Mouse (Mus musculus) bone marrow, adult 2 months (tissue): ENCODE results near the gene Endou. TPM values are rescaled to one million over a fixed set of nuclear protein-coding genes. Genes with fewer than 3 reads are reported as not detected.

Source experiments
- H3K27ac ChIP-seq: fragments of 200-500 bp; 2 replicates; pipeline ENCODE4 v1.5.1; 2012; ENCODE audit warnings: low read depth, mild to moderate bottlenecking, control low read depth, inconsistent platforms, low read length; ENCODE audit not compliant: control insufficient read depth, poor library complexity, insufficient read depth
- H3K4me1 ChIP-seq: fragments of 200-500 bp; 2 replicates; pipeline ENCODE4 v1.6.1; 2011; ENCODE audit warnings: low read length; ENCODE audit not compliant: control insufficient read depth, insufficient read depth
- H3K4me3 ChIP-seq: fragments of 200-500 bp; replicated peaks from 2 replicates; pipeline ENCODE3; 2011; ENCODE audit warnings: mild to moderate bottlenecking, low read depth, low read length, control low read depth; ENCODE audit not compliant: control insufficient read depth
- CTCF ChIP-seq: fragments of 200-500 bp; IDR thresholded peaks from 2 replicates; pipeline ENCODE4 v1.5.1; 2011; ENCODE audit warnings: low read length, control low read depth; ENCODE audit not compliant: control insufficient read depth, insufficient read depth
- POLR2A ChIP-seq: fragments of 200-500 bp; IDR thresholded peaks from 2 replicates; pipeline ENCODE4 v1.6.1; 2011; ENCODE audit warnings: low read depth, mild to moderate bottlenecking, control low read depth, low read length, borderline replicate concordance; ENCODE audit not compliant: control insufficient read depth
- WGBS: fragments of 180-500 bp; shearing (Covaris S2); methylation state at CpG from one replicate; pipeline ENCODE4 v1.1.7; 2018; 5-methylcytosine and 5-hydroxymethylcytosine counted together
- polyA plus RNA-seq: library from polyadenylated mRNA; stranded (reverse); fragments of >200 nt; gene quantifications from 2 replicates; pipeline ENCODE4 v1.2.4, GENCODE M21; 2011; ENCODE audit warnings: low replicate concordance; ENCODE audit not compliant: missing spikeins, insufficient read depth, insufficient read length

Endou gene
- polyA plus RNA-seq, 1 experiment = 7.3 TPM

- WGBS = 76% methylated on average over 2 of the region's 2 CpGs
- Histone ChIP-seq H3K4me1 (peaks cover 9% of the 10 kb centered on the region), H3K27ac (no peak overlapping the region), H3K4me3 (no peak overlapping the region)
- TF ChIP-seq POLR2A (no peak), CTCF (peak; percentile 71)
These were observed 20.5 kb upstream of the Endou start for GRCm38 (mm10) chr15:97751676-97752075.

- peak overlapping the region; percentile 35 for H3K27ac ChIP-seq
- WGBS = 1% methylated on average over 12 of the region's 12 CpGs
- H3K4me1 ChIP-seq = peaks cover 9% of the 10 kb centered on the region
- TF ChIP-seq CTCF (no peak), POLR2A (no peak)
- no peak overlapping the region for H3K4me3 ChIP-seq
These were observed 19.6 kb upstream of the Endou start for GRCm38 (mm10) chr15:97750697-97751096.

- Histone ChIP-seq H3K4me1 (peaks cover 11% of the 10 kb centered on the region), H3K4me3 (no peak overlapping the region), H3K27ac (0 out of 2 replicates have a peak overlapping the region, but pooled peaks have one; percentile 35)
- 44% methylated on average over 13 of the region's 13 CpGs for WGBS
- TF ChIP-seq CTCF (no peak), POLR2A (no peak)
These were observed 18.7 kb upstream of the Endou start for GRCm38 (mm10) chr15:97749841-97750240.

GRCm38 (mm10) chr15:97749397-97749796 lies 18.3 kb upstream of the Endou start:
- H3K4me1 ChIP-seq = peaks cover 11% of the 10 kb centered on the region
- no peak overlapping the region for H3K27ac ChIP-seq
- H3K4me3 ChIP-seq = no peak overlapping the region
- TF ChIP-seq CTCF = no peak
- 55% methylated on average over 9 of the region's 9 CpGs for WGBS

GRCm38 (mm10) chr15:97748964-97749363 lies 17.8 kb upstream of the Endou start:
- Histone ChIP-seq H3K4me3 (no peak overlapping the region), H3K27ac (no peak overlapping the region), H3K4me1 (peaks cover 11% of the 10 kb centered on the region)
- WGBS = 78% methylated on average over 4 of the region's 4 CpGs
- TF ChIP-seq CTCF (no peak), POLR2A (no peak)

- peaks cover 11% of the 10 kb centered on the region for H3K4me1 ChIP-seq
- H3K27ac ChIP-seq = no peak overlapping the region
- H3K4me3 ChIP-seq = no peak overlapping the region
- TF ChIP-seq POLR2A = no peak
- TF ChIP-seq CTCF = no peak
- 47% methylated on average over 10 of the region's 10 CpGs for whole genome bisulfite sequencing
These were observed 17.2 kb upstream of the Endou start for GRCm38 (mm10) chr15:97748309-97748708.

- H3K4me3 ChIP-seq = no peak overlapping the region
- TF ChIP-seq POLR2A (no peak), CTCF (no peak)
These were observed 16.3 kb upstream of the Endou start for GRCm38 (mm10) chr15:97747486-97747885.

GRCm38 (mm10) chr15:97746748-97747147 lies 15.6 kb upstream of the Endou start:
- WGBS = 70% methylated on average over 24 of the region's 24 CpGs
- Histone ChIP-seq H3K4me3 (no peak overlapping the region), H3K4me1 (peaks cover 15% of the 10 kb centered on the region), H3K27ac (no peak overlapping the region)
- TF ChIP-seq POLR2A (no peak), CTCF (no peak)

More at GRCm38 (mm10) chr15:97747486-97747885, 16.3 kb upstream of the Endou start:
- Histone ChIP-seq H3K4me1 (peaks cover 13% of the 10 kb centered on the region), H3K27ac (no peak overlapping the region)
- 85% methylated on average over 4 of the region's 4 CpGs for WGBS

- peaks cover 15% of the 10 kb centered on the region for H3K4me1 ChIP-seq
- TF ChIP-seq POLR2A = no peak
- TF ChIP-seq CTCF = no peak
- no peak overlapping the region for H3K27ac ChIP-seq
- 71% methylated on average over 10 of the region's 10 CpGs for WGBS
- no peak overlapping the region for H3K4me3 ChIP-seq
These were observed 15.1 kb upstream of the Endou start for GRCm38 (mm10) chr15:97746278-97746677.
